Mouse (Mus musculus) left cerebral cortex, postnatal 14 days (tissue): ENCODE measurements around the gene Kat2a. TPM values are rescaled to one million over a fixed set of nuclear protein-coding genes. Genes with fewer than 3 reads are reported as not detected.

ENCODE experiments used
- DNase-seq, 2 experiments: peaks; one replicate each; pipeline ENCODE4 v3.0.0; 2021 to 2022; ENCODE audit warnings: low spot score in 2 of 2, mixed read lengths in 1 of 2
- intact Hi-C: fragments of 180-260 bp; cut with DNase I; formaldehyde crosslinking; loops from one replicate; pipeline ENCODE4 v1.15.1; 2025
- total RNA-seq, 2 experiments: library from RNA; stranded (reverse); gene quantifications; 2 replicates each; pipeline ENCODE4 v1.2.3; 2021

The Kat2a gene
- total RNA-seq, 2 experiments from 2014 or later = 63.2 to 64.1 TPM

DNA sequence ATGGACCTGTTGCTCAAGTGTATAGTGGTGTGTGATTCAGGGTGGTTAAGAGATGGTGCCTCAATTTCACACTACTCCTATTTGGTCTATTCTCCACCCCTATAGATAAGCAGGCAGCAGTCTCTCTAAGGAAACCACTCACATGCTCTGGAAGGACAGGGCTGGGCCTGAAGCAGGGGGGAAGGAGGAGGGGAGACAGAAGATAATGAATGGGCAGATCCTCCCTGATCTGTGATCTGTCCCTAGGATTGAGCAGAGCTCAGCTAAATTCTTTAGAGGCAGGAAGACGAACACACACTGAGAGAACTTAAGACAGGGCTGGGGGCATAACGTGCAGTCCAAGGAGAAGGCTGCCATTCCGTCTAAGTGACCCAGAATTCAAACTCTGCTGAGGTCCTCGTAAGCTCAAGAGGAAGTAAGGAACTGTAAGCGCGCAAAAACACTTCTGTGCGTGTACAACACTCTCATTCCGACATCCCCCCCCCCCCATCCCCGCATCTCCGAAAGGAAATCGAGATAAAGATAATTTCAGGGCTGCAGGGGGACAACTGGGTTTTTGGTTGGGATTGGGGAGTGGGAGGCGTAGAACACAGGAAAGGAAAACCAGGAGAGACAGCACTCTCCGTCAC lies 25.0 kb upstream of the Kat2a start:
- no peak for DNase-seq
- intact Hi-C loops = no loop called here

GRCm38 (mm10) chr11:100736746-100737080 lies 24.4 kb upstream of the Kat2a start:
- DNase-seq = no peak
- intact Hi-C loops = no loop called here

GRCm38 (mm10) chr11:100735954-100736745 lies 23.9 kb upstream of the Kat2a start:
- intact Hi-C loops = no loop called here

GRCm38 (mm10) chr11:100735134-100735865 lies 23.0 kb upstream of the Kat2a start:
- no peak for DNase-seq
- intact Hi-C loops = no loop called here

More at GRCm38 (mm10) chr11:100735954-100736745, 23.9 kb upstream of the Kat2a start:
- no peak for DNase-seq

DNA sequence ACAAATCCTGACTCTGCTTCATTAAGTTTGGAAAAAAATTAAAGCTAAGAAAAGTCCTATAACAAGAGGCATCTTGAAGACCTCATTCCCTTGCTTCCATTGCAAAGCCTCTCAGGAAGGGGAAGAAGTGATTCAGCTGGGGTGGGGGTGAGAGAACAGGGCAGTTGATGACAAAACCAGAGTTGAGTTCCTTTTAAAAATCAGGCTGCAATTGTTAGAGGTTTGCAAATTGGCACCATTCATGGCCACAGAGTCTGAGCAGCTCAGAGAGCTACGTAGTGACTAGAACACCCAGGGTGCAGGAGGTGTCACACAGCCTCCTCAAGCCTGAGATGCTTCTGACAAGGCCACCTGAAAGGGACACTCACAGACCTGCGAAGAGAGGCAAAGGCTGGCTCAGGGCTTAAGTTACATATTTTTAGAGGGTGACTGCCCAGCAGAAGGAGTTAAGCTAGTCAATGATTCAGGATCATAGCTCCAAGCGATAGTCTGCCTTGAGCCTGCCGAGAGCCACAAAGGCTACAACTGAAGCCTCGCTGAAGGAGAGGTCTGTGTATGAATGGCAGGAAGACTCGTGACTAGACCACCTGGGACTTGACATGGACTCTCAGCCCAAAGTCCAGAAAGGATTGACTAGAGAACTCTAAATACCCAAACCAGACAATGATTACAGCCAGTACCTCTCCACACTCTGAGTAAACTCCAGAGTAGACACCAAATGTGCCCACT lies 18.4 kb upstream of the Kat2a start:
- intact Hi-C loops = no loop called here
- DNase-seq = no peak

DNA sequence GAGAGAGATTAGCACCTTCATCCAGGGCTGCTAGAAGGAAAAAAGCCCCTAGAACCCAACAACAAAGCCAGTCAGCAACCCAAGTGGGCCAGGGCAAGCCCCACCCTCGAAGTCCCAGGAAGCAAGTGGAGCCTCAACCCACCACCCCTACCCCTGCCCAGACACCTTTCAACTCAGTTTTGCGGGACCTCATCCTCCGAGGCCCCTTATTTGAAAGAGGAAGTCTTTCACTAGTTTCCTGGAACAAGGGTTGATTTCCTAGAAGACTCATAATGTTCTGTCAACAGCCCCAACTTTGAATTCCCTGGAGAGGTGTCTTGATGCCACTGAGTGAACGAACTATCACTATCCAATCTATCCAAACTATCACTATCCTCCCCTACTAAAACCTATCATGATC lies 17.7 kb upstream of the Kat2a start:
- DNase-seq = no peak
- intact Hi-C loops = no loop called here

DNA sequence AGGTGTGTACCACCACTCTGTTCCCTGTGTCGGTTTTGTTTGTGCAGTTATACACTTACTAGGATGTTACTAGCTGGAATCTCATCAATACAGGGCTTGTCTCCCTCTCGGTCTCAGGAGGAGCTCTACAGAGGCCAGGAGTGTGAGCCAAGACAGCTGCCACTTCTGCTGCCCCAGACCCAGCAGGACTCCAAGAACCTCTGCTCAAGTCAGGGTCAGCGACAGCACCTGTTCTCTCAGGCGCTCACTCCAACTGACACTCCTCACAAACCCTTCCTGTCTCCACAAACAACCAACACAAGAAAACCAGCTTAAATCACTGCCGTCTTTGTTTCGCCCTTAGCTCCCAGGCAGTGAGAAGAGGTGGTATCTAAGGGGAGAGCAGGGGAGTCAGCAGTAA lies 16.3 kb upstream of the Kat2a start:
- DNase-seq = no peak
- intact Hi-C loops = no loop called here

GRCm38 (mm10) chr11:100727201-100727600 lies 14.9 kb upstream of the Kat2a start:
- intact Hi-C loops = no loop called here

GRCm38 (mm10) chr11:100724919-100725512 lies 12.8 kb upstream of the Kat2a start:
- intact Hi-C loops = no loop called here
- no peak for DNase-seq

More at GRCm38 (mm10) chr11:100727201-100727600, 14.9 kb upstream of the Kat2a start:
- no peak for DNase-seq

DNA sequence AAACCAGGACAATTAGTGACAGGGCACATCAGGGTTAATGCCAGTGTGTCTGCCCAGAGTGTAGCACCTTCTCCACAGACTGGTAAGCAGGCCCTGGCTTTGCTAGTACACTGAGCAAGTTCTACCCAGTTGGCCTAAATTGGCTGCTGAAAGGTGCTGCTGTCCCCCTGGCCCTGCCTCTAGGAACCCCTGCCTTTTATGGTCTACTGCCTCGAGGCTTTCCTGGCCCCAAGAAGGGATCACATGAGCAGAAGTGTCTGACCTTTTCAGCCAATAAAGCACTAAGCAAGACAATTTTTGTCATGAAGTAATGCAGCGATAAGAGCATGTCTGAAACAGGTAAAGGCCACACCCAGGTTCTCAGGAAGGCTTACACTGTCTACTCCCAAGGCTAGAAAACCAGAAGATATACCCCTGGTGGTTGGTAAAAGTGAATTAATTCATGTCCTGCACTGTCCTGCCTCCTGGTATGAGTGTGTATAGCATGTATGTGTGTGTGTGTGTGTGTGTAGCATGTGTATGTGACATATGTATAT lies 10.3 kb upstream of the Kat2a start:
- DNase-seq = no peak
- intact Hi-C loops = no loop called here

- intact Hi-C loops = no loop called here
- DNase-seq = no peak
These were observed 9.7 kb upstream of the Kat2a start for GRCm38 (mm10) chr11:100721776-100722492.

DNA sequence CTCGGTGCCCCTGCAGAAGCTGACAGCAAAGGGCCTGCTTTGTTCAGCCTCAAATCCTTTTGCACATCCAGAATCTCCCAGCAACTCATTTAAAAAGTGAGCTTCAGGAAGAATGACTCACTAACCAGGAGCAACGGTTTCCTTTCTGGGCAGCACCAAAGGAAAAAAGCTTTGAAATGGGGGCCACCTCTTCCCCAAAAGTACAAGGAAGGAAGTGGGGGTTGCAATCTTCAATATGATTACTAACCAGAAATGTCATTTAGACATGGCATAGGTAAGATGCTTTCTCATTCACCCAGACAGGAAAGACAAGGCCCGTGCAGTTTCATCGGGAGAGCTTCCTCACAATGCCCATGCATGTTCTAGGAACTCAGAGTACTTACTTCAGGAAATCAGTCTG lies 9.0 kb upstream of the Kat2a start:
- intact Hi-C loops = no loop called here
- no peak for DNase-seq

GRCm38 (mm10) chr11:100720345-100720744 lies 8.1 kb upstream of the Kat2a start:
- no peak for DNase-seq
- intact Hi-C loops = no loop called here

DNA sequence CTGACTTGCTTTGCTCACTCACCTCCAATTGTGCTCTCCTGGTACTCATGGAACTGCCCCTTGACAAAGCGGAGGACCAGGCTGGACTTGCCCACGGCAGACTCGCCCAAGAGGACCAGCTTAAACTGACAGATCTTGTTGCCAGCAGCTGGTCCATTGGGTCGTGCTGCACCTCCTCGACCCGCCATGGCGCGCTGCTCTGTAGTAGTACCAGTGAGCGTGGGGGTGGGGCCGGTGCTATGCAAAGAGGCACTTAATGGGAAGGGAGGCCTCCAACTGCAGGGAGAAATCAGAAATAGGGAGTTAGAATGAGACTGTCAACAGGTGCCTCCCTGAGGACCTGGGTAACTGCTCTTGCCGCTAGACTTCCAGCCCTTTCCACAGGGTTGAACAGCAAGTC lies 7.6 kb upstream of the Kat2a start:
- intact Hi-C loops = loop anchor here (10.0 kb wide), 1 partner anchor 235 kb away; no protein-coding TSS in a partner anchor
- no peak for DNase-seq

DNA sequence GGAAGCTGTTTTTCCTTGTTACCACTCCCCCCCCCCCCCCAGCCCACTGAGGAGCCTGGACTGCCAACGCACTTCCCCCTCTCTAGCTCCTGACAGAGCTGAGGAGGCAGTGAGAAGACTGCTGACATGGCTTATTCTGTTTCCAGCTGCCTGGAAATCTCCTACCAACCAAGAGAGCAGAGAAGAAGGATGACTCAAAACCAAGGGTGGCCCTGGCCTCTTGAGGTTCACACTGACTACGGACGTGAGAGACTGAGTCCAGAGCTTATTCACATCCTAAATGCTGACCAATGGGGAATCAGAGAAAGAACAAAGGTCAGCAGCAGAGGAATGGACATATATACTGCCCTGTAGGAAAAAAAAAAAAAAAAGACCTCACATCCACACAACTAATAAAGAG lies 7.0 kb upstream of the Kat2a start:
- intact Hi-C loops = loop anchor here (10.0 kb wide), 1 partner anchor 235 kb away; no protein-coding TSS in a partner anchor

GRCm38 (mm10) chr11:100718866-100719265 lies 6.6 kb upstream of the Kat2a start:
- DNase-seq = no peak
- intact Hi-C loops = loop anchor here (10.0 kb wide), 1 partner anchor 236 kb away; no protein-coding TSS in a partner anchor

More for the DNA sequence above, 7.0 kb upstream of the Kat2a start:
- DNase-seq = no peak

- intact Hi-C loops = loop anchor here (10.0 kb wide), 1 partner anchor 236 kb away; no protein-coding TSS in a partner anchor
- DNase-seq = no peak
These were observed 6.2 kb upstream of the Kat2a start for GRCm38 (mm10) chr11:100718462-100718861.

DNA sequence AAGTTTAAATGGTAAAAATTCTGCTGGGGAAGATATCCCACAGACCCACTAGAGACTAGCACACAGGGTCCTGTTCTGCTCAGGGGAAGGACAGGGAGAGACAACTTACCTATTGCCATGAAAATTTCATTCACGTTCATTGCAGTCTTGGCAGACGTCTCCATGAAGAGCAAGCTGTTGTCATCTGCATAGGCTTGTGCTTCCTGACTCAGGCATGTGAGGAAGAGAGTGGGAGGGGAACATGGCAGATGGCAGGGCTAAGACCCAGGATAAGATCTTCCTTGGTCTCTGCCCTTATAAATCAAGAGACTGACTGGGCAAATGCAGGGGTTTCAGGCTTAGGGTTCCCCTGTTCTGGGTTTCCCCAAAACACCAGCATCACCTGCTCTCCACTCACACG lies 4.4 kb upstream of the Kat2a start:
- peak in 1 of 2 experiments; percentile 62 for DNase-seq
- intact Hi-C loops = loop anchor here (10.0 kb wide), 1 partner anchor 238 kb away; no protein-coding TSS in a partner anchor
